Mouse (Mus musculus) brain, embryonic 14.5 days (tissue): ENCODE data around the gene Tmem94.

Source experiments
- CTCF ChIP-seq: fragments of 200-500 bp; IDR thresholded peaks from 2 replicates; pipeline ENCODE4 v1.5.1; 2012; ENCODE audit warnings: inconsistent platforms, mild to moderate bottlenecking, moderate library complexity, borderline replicate concordance; ENCODE audit not compliant: insufficient read depth, insufficient read length; ENCODE audit errors: extremely low read depth
- POLR2A ChIP-seq: fragments of 200-500 bp; IDR thresholded peaks from 2 replicates; pipeline ENCODE4 v1.6.1; 2012; ENCODE audit warnings: mild to moderate bottlenecking, inconsistent platforms, borderline replicate concordance; ENCODE audit not compliant: poor library complexity, insufficient read depth, insufficient read length, severe bottlenecking; ENCODE audit errors: extremely low read depth

GRCm38 (mm10) chr11:115766356-115766943 is 1.2 kb downstream of the Tmem94 start:
- TF ChIP-seq POLR2A, result no peak
- TF ChIP-seq CTCF, result no peak
